Mouse (Mus musculus) kidney, adult 2 months (tissue): ENCODE measurements around the gene Fancd2.

Experiments
- CTCF ChIP-seq: fragments of 200-500 bp; conservative IDR thresholded peaks from 2 replicates; pipeline ENCODE4 v1.5.1; 2011; ENCODE audit warnings: low read depth, mild to moderate bottlenecking, control low read depth, low read length, moderate library complexity, mixed read lengths; ENCODE audit not compliant: insufficient read depth, insufficient read length
- POLR2A ChIP-seq: fragments of 200-500 bp; IDR thresholded peaks from one replicate; pipeline ENCODE4 v1.6.1; 2011; ENCODE audit warnings: low read depth, low read length, control low read depth

DNA sequence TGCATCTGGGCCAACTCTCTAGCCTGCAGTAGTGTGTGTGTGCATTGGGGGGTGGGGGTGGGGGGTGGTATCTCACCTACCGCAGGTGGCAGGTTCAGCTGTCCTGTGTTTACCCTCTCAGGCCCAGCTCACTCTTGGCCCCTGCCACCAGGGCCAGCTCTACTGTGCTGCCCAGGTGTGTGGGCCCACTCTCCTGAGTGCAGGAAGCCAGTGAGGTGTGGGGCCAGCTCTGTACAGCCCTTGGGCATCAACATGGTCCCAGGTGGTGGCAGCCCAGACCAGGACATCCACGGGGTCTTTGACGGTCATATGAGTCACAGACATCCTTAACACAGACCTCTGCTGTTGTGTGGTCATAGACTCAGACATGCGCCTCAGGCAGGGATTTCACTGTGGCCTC, 101.4 kb downstream of the Fancd2 start:
- TF ChIP-seq CTCF (no peak), POLR2A (no peak)
